Mouse (Mus musculus): ENCODE results near the gene Asap3. TPM values are rescaled to one million over a fixed set of nuclear protein-coding genes. Genes with fewer than 3 reads are reported as not detected.

Asap3 gene
- polyA plus RNA-seq, 1 experiment from 2014 or later = 4.8 TPM

- H3K27me3 ChIP-seq (ENCODE audit: insufficient read depth, low read length) = peaks cover 17% of the 10 kb centered on the region
- DNase-seq = no peak
- no peak overlapping the region for H3K9ac ChIP-seq (replicated peaks)
- no peak overlapping the region for H3K4me3 ChIP-seq (ENCODE audit: low read depth, low read length)
- ATAC-seq = no peak
- peaks cover 11% of the 10 kb centered on the region for H3K4me1 ChIP-seq (ENCODE audit: insufficient read depth)
- no peaks in the 10 kb centered on the region for H3K36me3 ChIP-seq (replicated peaks; ENCODE audit: insufficient read depth, low read length)
- H3K9me3 ChIP-seq (ENCODE audit: low read length) = no peaks in the 10 kb centered on the region
- H3K27ac ChIP-seq (ENCODE audit: low read depth) = no peak overlapping the region
- WGBS (ENCODE audit: insufficient replicate concordance) = 60% methylated on average over 9 of the region's 9 CpGs
- no peak for TF ChIP-seq EP300 (IDR thresholded peaks at IDR 0.05; ENCODE audit: low read depth)
- H3K4me2 ChIP-seq (ENCODE audit: low read depth, low read length) = no peak overlapping the region
Measured at GRCm38 (mm10) chr4:136210931-136211330, 4.8 kb downstream of the Asap3 start.

DNA sequence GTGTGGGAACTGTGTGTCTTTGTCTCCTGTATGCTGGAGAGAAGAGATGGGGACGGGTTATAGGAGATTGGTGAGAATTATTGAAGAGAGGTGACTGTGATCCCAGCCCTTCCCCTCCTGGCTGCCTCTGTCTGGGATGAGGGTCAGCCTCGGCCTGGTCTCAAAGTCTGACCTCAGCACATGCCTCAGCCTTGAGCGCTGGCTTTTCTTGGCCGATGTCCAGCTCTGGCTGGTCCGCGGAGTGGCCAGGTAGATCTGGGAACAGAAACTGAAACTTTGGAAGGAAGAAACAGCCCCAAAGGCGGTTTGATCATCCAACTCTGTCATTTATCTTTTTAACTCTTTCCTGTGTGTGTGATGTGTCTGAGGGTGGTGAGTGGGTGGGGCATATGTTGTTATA is 7.5 kb downstream of the Asap3 start:
- no peak overlapping the region for H3K9ac ChIP-seq (replicated peaks)
- ATAC-seq (peak; percentile 44), DNase-seq (peak; percentile 81)
- 0 out of 2 replicates have a peak, but pooled peaks cover 2% of the 10 kb centered on the region for H3K27me3 ChIP-seq (ENCODE audit: insufficient read depth, low read length)
- no peak overlapping the region for H3K4me2 ChIP-seq (ENCODE audit: low read depth, low read length)
- no peaks in the 10 kb centered on the region for H3K36me3 ChIP-seq (replicated peaks; ENCODE audit: insufficient read depth, low read length)
- H3K27ac ChIP-seq (ENCODE audit: low read depth) = peak overlapping the region; percentile 95
- no peaks in the 10 kb centered on the region for H3K4me1 ChIP-seq (ENCODE audit: insufficient read depth)
- H3K4me3 ChIP-seq (ENCODE audit: low read depth, low read length) = no peak overlapping the region
- 58% methylated on average over 7 of the region's 7 CpGs for WGBS (ENCODE audit: insufficient replicate concordance)
- TF ChIP-seq CTCF (IDR thresholded peaks at IDR 0.05; ENCODE audit: low read depth) = no peak
- TF ChIP-seq EP300 (IDR thresholded peaks at IDR 0.05; ENCODE audit: low read depth) = no peak
- H3K9me3 ChIP-seq (ENCODE audit: low read length) = no peaks in the 10 kb centered on the region

DNA sequence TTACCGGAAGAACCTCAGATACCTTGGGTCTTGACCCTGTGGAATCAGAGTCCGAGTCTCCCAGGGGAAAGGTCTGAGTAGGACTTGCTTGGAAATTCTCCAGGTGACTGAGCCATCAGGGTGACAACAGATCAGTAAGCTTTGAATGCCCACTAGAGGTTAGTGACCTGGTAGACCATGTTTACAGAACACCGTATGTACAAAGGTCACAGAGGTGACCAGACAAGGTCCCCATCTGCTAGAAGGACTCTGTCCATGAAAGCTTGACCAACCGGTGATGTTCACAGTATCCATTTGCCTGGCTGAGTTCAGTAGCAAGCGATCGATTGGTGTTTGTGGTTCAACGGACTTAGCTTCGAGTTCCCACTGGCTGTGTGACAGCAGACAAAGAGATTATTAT is 8.7 kb downstream of the Asap3 start:
- Histone ChIP-seq H3K27me3 (ENCODE audit: insufficient read depth, low read length) (0 out of 2 replicates have a peak, but pooled peaks cover 5% of the 10 kb centered on the region), H3K4me1 (ENCODE audit: insufficient read depth) (no peaks in the 10 kb centered on the region), H3K27ac (ENCODE audit: low read depth) (peak overlapping the region; percentile 95), H3K36me3 (replicated peaks; ENCODE audit: insufficient read depth, low read length) (no peaks in the 10 kb centered on the region), H3K4me2 (ENCODE audit: low read depth, low read length) (no peak overlapping the region), H3K4me3 (ENCODE audit: low read depth, low read length) (no peak overlapping the region), H3K9ac (replicated peaks) (peak overlapping the region; percentile 38), H3K9me3 (ENCODE audit: low read length) (no peaks in the 10 kb centered on the region)
- ATAC-seq (peak; percentile 93), DNase-seq (no peak)
- WGBS (ENCODE audit: insufficient replicate concordance) = 61% methylated on average over 8 of the region's 8 CpGs
- TF ChIP-seq EP300 (IDR thresholded peaks at IDR 0.05; ENCODE audit: low read depth) (peak; percentile 60; the same call in 1 of the 2 replicates), CTCF (IDR thresholded peaks at IDR 0.05; ENCODE audit: low read depth) (no peak)

- 66% methylated on average over 8 of the region's 8 CpGs for WGBS (ENCODE audit: insufficient replicate concordance)
- Histone ChIP-seq H3K9ac (replicated peaks) (peak overlapping the region; percentile 31; the same call in 1 of the 2 replicates), H3K4me3 (ENCODE audit: low read depth, low read length) (no peak overlapping the region), H3K9me3 (ENCODE audit: low read length) (no peaks in the 10 kb centered on the region), H3K27ac (ENCODE audit: low read depth) (peak overlapping the region; percentile 91), H3K36me3 (replicated peaks; ENCODE audit: insufficient read depth, low read length) (no peaks in the 10 kb centered on the region), H3K27me3 (ENCODE audit: insufficient read depth, low read length) (0 out of 2 replicates have a peak, but pooled peaks cover 7% of the 10 kb centered on the region), H3K4me1 (ENCODE audit: insufficient read depth) (no peaks in the 10 kb centered on the region), H3K4me2 (ENCODE audit: low read depth, low read length) (0 out of 2 replicates have a peak overlapping the region, but pooled peaks have one; percentile 26)
- no peak for TF ChIP-seq CTCF (IDR thresholded peaks at IDR 0.05; ENCODE audit: low read depth)
- TF ChIP-seq EP300 (IDR thresholded peaks at IDR 0.05; ENCODE audit: low read depth) = no peak
- no peak for ATAC-seq
- DNase-seq = no peak
Measured at GRCm38 (mm10) chr4:136215576-136215975, 9.4 kb downstream of the Asap3 start.

GRCm38 (mm10) chr4:136217063-136217462 is 10.9 kb downstream of the Asap3 start:
- Histone ChIP-seq H3K4me3 (ENCODE audit: low read depth, low read length) (no peak overlapping the region), H3K9ac (replicated peaks) (no peak overlapping the region; the same call in 1 of the 2 replicates), H3K27ac (ENCODE audit: low read depth) (peak overlapping the region; percentile 72), H3K9me3 (ENCODE audit: low read length) (no peaks in the 10 kb centered on the region), H3K4me1 (ENCODE audit: insufficient read depth) (no peaks in the 10 kb centered on the region), H3K27me3 (ENCODE audit: insufficient read depth, low read length) (0 out of 2 replicates have a peak, but pooled peaks cover 7% of the 10 kb centered on the region), H3K36me3 (replicated peaks; ENCODE audit: insufficient read depth, low read length) (no peaks in the 10 kb centered on the region), H3K4me2 (ENCODE audit: low read depth, low read length) (no peak overlapping the region)
- 47% methylated on average over 10 of the region's 10 CpGs for WGBS (ENCODE audit: insufficient replicate concordance)
- DNase-seq (no peak), ATAC-seq (no peak)
- no peak for TF ChIP-seq EP300 (IDR thresholded peaks at IDR 0.05; ENCODE audit: low read depth)
- no peak for TF ChIP-seq CTCF (IDR thresholded peaks at IDR 0.05; ENCODE audit: low read depth)

GRCm38 (mm10) chr4:136218595-136219214 is 12.5 kb downstream of the Asap3 start:
- DNase-seq (no peak), ATAC-seq (no peak)
- Histone ChIP-seq H3K4me3 (ENCODE audit: low read depth, low read length) (no peak overlapping the region), H3K9me3 (ENCODE audit: low read length) (no peaks in the 10 kb centered on the region), H3K36me3 (replicated peaks; ENCODE audit: insufficient read depth, low read length) (no peaks in the 10 kb centered on the region), H3K27ac (ENCODE audit: low read depth) (0 out of 2 replicates have a peak overlapping the region, but pooled peaks have one; percentile 22), H3K4me2 (ENCODE audit: low read depth, low read length) (no peak overlapping the region), H3K4me1 (ENCODE audit: insufficient read depth) (no peaks in the 10 kb centered on the region), H3K9ac (replicated peaks) (no peak overlapping the region), H3K27me3 (ENCODE audit: insufficient read depth, low read length) (0 out of 2 replicates have a peak, but pooled peaks cover 7% of the 10 kb centered on the region)
- WGBS (ENCODE audit: insufficient replicate concordance) = 28% methylated on average over 18 of the region's 18 CpGs
- no peak for TF ChIP-seq CTCF (IDR thresholded peaks at IDR 0.05; ENCODE audit: low read depth)
- TF ChIP-seq EP300 (IDR thresholded peaks at IDR 0.05; ENCODE audit: low read depth) = no peak

All from liver, postnatal 0 days (tissue).